Mouse (Mus musculus): ENCODE measurements at regions not wholly inside any gene's neighbourhood (a gene's known extent, or its start where the extent isn't known, plus 50 kb on each side); places are given as distances from the start of the nearest gene placed in this dataset.

DNA sequence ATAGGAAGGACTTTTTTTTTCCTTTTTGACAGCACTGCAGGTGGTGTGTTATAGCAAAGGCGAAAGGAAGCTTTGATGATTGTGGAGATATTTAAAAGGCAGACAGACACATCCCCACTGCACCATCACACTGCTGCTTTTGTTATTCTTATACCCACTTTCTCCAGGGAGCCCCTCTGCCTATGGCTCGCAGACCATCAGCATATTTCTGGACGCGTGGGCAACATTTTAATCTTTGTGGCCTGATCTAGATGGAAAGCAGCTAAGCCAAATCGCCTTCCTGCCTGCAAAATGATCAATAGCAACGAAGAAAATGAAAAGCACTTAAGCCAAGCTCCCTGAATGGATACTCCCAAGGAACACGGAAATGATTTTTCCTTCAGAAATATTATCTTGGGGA, 1054.0 kb downstream of the Synb start:
- no peak for ATAC-seq (ENCODE audit: insufficient read depth)
- no peak overlapping the region for H3K27ac ChIP-seq (replicated peaks)
- H3K36me3 ChIP-seq (replicated peaks) = no peaks in the 10 kb centered on the region
- no peaks in the 10 kb centered on the region for H3K9me3 ChIP-seq (replicated peaks)
- H3K9ac ChIP-seq = no peak overlapping the region
- no peaks in the 10 kb centered on the region for H3K4me1 ChIP-seq (replicated peaks)
- H3K27me3 ChIP-seq = no peaks in the 10 kb centered on the region
- WGBS (ENCODE audit: insufficient replicate concordance) = 61% methylated on average over 7 of the region's 7 CpGs
- no peak overlapping the region for H3K4me3 ChIP-seq (replicated peaks)
- no peak overlapping the region for H3K4me2 ChIP-seq

DNA sequence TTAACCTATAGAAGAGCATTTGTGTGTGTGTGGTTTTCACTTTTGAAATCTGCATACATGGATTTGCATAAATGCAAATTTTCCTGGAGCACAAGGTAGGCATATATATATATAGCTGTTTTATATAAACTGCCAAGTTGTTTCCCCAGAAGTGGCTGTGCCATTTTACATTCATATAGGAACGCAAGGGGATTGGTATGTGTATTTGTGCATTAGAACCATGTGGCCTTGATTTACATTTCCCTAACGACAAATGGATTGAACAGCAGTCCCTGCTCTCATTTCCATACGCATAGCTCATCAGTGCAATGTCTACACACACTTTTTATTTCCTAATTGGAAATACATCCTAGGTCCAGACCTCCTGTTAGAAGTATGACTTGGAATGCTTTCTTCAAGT, 1069.9 kb downstream of the Synb start:
- Histone ChIP-seq H3K36me3 (replicated peaks) (no peaks in the 10 kb centered on the region), H3K9ac (no peak overlapping the region), H3K4me3 (replicated peaks) (no peak overlapping the region), H3K4me2 (no peak overlapping the region), H3K9me3 (replicated peaks) (no peaks in the 10 kb centered on the region), H3K27ac (replicated peaks) (no peak overlapping the region), H3K27me3 (no peaks in the 10 kb centered on the region), H3K4me1 (replicated peaks) (no peaks in the 10 kb centered on the region)
- ATAC-seq (ENCODE audit: insufficient read depth) = no peak
- 59% methylated on average over 3 of the region's 3 CpGs for WGBS (ENCODE audit: insufficient replicate concordance)

DNA sequence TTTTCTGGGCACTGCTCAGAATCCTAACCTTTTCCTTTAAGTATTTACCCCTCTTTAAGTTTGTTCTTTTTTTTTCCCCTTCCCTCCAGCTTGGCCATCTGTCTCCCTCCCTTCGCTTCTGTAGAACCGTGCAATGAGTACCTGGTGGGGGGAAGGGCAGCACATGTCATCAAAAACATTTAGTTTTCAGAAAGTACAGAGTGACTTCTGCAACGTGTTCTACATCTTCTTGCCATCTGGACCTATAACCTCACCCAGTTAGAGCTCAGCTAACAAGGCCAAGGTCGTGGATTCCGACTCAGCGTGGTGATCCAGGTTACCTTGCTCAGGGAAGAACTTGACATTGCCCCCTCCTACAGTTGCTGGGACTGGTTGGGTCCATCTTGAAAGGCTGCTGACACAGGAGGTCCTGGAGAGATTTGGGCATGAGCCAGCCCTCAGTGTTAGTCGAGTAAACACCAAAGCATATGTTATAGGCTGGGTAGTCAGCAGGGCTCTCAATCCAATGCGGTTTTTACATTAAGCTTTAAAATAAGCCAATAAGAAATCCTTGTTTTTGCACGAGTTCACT, 1075.0 kb downstream of the Synb start:
- H3K4me1 ChIP-seq (replicated peaks) = no peaks in the 10 kb centered on the region
- no peak for ATAC-seq (ENCODE audit: insufficient read depth)
- H3K9ac ChIP-seq = no peak overlapping the region
- no peaks in the 10 kb centered on the region for H3K27me3 ChIP-seq
- 54% methylated on average over 9 of the region's 9 CpGs for WGBS (ENCODE audit: insufficient replicate concordance)
- no peak overlapping the region for H3K4me3 ChIP-seq (replicated peaks)
- H3K9me3 ChIP-seq (replicated peaks) = no peaks in the 10 kb centered on the region
- H3K4me2 ChIP-seq = no peak overlapping the region
- no peaks in the 10 kb centered on the region for H3K36me3 ChIP-seq (replicated peaks)
- no peak overlapping the region for H3K27ac ChIP-seq (replicated peaks)

DNA sequence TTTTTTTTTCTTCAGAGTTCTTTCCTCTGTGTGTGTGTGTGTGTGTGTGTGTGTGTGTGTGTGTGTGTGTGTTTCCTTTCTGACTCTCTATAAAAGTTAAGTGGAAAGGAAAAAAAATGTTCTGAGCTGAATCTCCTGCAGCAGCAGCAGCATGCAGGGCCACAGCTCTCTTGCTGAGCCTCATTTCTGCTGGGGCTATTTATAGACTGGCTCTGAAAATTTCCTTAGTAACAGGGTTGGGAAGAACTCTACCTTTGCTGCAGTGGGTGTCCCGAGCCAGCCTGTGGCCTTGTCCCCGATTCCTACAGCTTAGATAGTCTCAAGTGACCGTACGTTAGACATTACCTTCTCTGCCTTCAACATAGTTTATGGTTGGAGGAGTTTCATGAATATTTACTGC, 1075.6 kb downstream of the Synb start:
- Histone ChIP-seq H3K27ac (replicated peaks) (no peak overlapping the region), H3K4me2 (no peak overlapping the region), H3K9me3 (replicated peaks) (no peaks in the 10 kb centered on the region), H3K4me3 (replicated peaks) (no peak overlapping the region), H3K36me3 (replicated peaks) (no peaks in the 10 kb centered on the region), H3K27me3 (no peaks in the 10 kb centered on the region), H3K4me1 (replicated peaks) (no peaks in the 10 kb centered on the region), H3K9ac (no peak overlapping the region)
- ATAC-seq (ENCODE audit: insufficient read depth) = no peak
- WGBS (ENCODE audit: insufficient replicate concordance) = 65% methylated on average over 4 of the region's 4 CpGs

DNA sequence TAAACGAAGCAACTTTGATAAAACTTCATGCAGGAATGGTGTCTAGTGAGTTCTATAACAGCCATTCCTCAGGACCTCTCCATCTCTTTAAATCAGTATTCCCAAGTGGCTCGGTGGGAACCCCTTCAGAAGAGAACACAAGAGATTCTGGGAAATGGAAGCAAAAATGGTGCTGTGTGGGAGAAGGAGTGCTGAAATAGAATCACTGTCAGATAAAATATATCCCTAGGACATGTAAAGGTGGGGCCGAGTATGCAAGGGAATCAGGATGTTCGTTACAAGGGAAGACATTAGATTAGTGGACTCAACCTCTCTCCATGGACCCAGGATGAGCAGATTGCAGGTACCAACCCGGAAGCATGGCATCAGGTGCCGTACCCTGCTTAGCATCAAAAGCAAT, 1076.1 kb downstream of the Synb start:
- Histone ChIP-seq H3K9me3 (replicated peaks) (no peaks in the 10 kb centered on the region), H3K27ac (replicated peaks) (no peak overlapping the region), H3K4me1 (replicated peaks) (no peaks in the 10 kb centered on the region), H3K9ac (no peak overlapping the region), H3K36me3 (replicated peaks) (no peaks in the 10 kb centered on the region), H3K27me3 (no peaks in the 10 kb centered on the region), H3K4me3 (replicated peaks) (no peak overlapping the region), H3K4me2 (no peak overlapping the region)
- no peak for ATAC-seq (ENCODE audit: insufficient read depth)
- WGBS (ENCODE audit: insufficient replicate concordance) = 54% methylated on average over 6 of the region's 6 CpGs

DNA sequence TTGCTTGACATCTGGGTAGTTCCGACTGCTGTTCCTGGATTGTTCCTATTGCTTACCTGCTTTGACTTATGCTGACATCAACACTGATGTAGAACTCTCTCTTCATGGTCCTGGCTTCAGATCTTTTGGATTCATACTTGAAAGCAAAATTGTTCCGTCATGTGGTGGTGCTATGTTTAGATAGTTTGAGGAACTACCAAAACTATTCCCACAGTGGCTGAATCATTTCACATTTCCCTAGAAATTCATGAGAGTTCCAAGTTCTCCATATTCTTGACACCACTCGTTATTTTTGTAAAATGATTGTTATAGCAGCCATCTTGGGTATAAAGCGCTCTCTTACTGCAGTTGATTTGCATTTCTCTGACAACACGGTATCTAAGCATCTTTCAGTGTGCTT, 1080.2 kb downstream of the Synb start:
- H3K4me2 ChIP-seq = no peak overlapping the region
- no peaks in the 10 kb centered on the region for H3K4me1 ChIP-seq (replicated peaks)
- no peak overlapping the region for H3K9ac ChIP-seq
- no peaks in the 10 kb centered on the region for H3K9me3 ChIP-seq (replicated peaks)
- 58% methylated on average over 5 of the region's 5 CpGs for WGBS (ENCODE audit: insufficient replicate concordance)
- no peaks in the 10 kb centered on the region for H3K27me3 ChIP-seq
- H3K27ac ChIP-seq (replicated peaks) = no peak overlapping the region
- ATAC-seq (ENCODE audit: insufficient read depth) = no peak
- H3K36me3 ChIP-seq (replicated peaks) = no peaks in the 10 kb centered on the region
- H3K4me3 ChIP-seq (replicated peaks) = no peak overlapping the region

DNA sequence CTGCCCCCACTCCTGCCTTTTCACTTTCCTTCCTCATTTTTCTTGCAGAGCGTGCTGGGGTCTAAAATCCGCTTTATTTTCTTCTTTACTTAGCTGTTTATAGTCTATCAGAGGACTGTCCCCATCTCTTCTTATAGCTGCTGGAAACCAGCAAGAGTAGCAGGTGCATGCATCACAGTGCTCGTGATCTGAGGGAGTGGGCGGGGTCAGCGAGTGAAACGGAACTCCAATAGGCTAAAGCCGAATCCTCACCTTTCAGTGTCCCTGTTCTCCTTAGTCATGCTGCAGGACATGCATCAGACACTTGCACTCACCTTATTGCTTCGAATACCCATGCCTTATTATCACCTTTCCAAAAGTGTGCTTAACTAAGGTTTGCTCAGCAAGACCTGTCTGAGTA, 1095.3 kb downstream of the Synb start:
- Histone ChIP-seq H3K4me2 (no peak overlapping the region), H3K27ac (replicated peaks) (no peak overlapping the region), H3K9me3 (replicated peaks) (no peaks in the 10 kb centered on the region), H3K36me3 (replicated peaks) (no peaks in the 10 kb centered on the region), H3K4me1 (replicated peaks) (no peaks in the 10 kb centered on the region), H3K9ac (no peak overlapping the region), H3K27me3 (no peaks in the 10 kb centered on the region), H3K4me3 (replicated peaks) (no peak overlapping the region)
- 2% methylated on average over 8 of the region's 8 CpGs for WGBS (ENCODE audit: insufficient replicate concordance)
- ATAC-seq (ENCODE audit: insufficient read depth) = no peak

DNA sequence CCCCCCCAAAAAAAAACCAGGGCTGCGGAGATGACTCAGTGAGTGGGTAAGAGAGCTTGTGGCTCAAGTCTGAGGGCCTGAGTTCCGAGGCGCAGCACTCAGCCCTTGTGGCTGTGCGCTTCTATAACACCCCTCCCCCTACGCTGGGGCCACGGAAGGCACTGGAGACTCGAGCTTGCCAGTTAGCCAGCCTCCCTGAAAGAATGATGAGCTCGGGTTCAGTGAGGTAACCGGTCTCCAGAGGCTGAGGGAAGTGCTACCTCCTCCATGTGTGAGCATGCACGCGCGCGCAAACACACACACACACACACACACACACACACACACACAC, 1096.7 kb downstream of the Synb start:
- no peak for ATAC-seq (ENCODE audit: insufficient read depth)
- Histone ChIP-seq H3K4me3 (replicated peaks) (no peak overlapping the region), H3K27me3 (no peaks in the 10 kb centered on the region), H3K9me3 (replicated peaks) (no peaks in the 10 kb centered on the region), H3K9ac (no peak overlapping the region), H3K36me3 (replicated peaks) (no peaks in the 10 kb centered on the region), H3K27ac (replicated peaks) (no peak overlapping the region), H3K4me2 (no peak overlapping the region), H3K4me1 (replicated peaks) (no peaks in the 10 kb centered on the region)
- WGBS (ENCODE audit: insufficient replicate concordance) = 13% methylated on average over 12 of the region's 13 CpGs

DNA sequence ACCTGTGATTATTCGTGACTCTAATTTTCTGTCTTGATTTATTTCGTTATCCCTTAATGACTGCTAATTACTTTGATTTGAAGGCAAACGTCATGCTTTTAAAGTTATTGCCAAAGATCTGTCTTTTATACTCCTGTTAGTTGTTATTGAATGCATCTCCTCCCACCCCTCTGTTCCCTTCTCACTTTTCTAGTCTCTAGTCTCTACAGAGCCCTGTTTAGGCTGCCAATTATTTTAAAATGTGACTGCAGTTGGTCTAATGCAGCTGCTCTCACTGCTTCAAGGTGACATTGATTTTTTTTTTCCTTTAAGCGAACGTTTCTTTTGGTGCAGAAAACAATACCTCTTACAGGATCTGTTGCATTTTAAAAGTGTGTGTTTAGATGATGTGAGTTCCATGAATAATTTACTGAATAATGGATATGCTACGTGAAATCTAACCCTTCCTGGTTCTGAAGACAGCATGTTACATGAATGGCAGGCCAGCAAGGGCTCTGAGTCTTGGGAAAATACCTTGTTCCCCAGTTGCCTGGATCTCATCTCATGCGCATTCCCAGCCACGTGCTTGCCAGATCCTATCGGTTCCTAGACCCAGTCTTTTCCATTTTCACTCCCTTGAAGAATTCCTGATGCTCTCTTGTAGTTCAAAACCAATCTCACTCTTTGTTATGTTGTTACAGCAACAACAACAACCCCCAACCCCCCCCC, 1097.2 kb downstream of the Synb start:
- no peak for ATAC-seq (ENCODE audit: insufficient read depth)
- H3K27me3 ChIP-seq = no peaks in the 10 kb centered on the region
- no peak overlapping the region for H3K27ac ChIP-seq (replicated peaks)
- H3K9ac ChIP-seq = no peak overlapping the region
- no peak overlapping the region for H3K4me3 ChIP-seq (replicated peaks)
- no peaks in the 10 kb centered on the region for H3K4me1 ChIP-seq (replicated peaks)
- no peaks in the 10 kb centered on the region for H3K36me3 ChIP-seq (replicated peaks)
- WGBS (ENCODE audit: insufficient replicate concordance) = 33% methylated on average over 9 of the region's 9 CpGs
- no peaks in the 10 kb centered on the region for H3K9me3 ChIP-seq (replicated peaks)
- no peak overlapping the region for H3K4me2 ChIP-seq

DNA sequence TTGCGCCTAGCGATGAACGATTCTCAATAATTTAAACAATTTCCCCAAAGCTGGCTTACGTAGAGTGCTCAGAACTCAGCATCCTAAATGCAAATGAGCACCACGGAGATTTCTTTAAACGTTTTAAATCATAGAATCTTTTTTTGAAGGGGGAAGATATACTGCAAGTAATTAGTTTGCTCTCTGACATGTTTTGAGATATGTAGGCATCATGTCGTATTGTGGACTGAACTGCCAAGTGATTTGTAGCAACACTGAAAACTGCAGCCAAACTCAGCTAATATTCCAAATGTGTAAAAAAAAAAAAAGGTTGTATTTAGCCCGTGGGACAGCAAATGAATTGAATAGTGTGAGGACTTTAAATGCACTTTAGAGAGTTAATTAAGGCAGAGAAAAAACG, 1097.9 kb downstream of the Synb start:
- H3K9ac ChIP-seq = no peak overlapping the region
- ATAC-seq (ENCODE audit: insufficient read depth) = no peak
- no peak overlapping the region for H3K4me2 ChIP-seq
- no peaks in the 10 kb centered on the region for H3K4me1 ChIP-seq (replicated peaks)
- no peaks in the 10 kb centered on the region for H3K27me3 ChIP-seq
- 62% methylated on average over 9 of the region's 9 CpGs for WGBS (ENCODE audit: insufficient replicate concordance)
- no peak overlapping the region for H3K27ac ChIP-seq (replicated peaks)
- no peaks in the 10 kb centered on the region for H3K36me3 ChIP-seq (replicated peaks)
- no peak overlapping the region for H3K4me3 ChIP-seq (replicated peaks)
- H3K9me3 ChIP-seq (replicated peaks) = no peaks in the 10 kb centered on the region

DNA sequence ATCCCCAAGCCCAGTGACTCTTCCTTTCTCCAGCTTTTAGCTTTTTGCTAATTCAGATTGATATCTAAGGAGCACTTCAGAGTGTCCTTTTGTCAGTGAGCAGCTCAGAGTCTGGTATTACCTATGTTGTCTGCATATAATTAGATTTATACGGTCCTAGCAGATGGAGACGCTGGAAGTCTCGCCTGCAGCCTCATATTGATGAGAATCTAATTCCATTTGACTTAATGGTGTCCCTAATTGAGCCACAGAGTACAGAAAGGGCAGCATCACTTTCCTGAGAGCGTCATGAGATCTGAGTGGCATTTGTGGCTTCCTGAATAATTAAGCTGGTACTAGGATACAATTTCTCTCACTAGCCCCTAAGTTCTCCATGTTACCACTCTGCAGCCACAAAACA, 1104.2 kb downstream of the Synb start:
- H3K4me2 ChIP-seq = no peak overlapping the region
- ATAC-seq (ENCODE audit: insufficient read depth) = no peak
- H3K27ac ChIP-seq (replicated peaks) = no peak overlapping the region
- WGBS (ENCODE audit: insufficient replicate concordance) = 56% methylated on average over 4 of the region's 4 CpGs
- H3K9me3 ChIP-seq (replicated peaks) = no peaks in the 10 kb centered on the region
- H3K9ac ChIP-seq = no peak overlapping the region
- no peaks in the 10 kb centered on the region for H3K36me3 ChIP-seq (replicated peaks)
- H3K4me1 ChIP-seq (replicated peaks) = no peaks in the 10 kb centered on the region
- no peak overlapping the region for H3K4me3 ChIP-seq (replicated peaks)
- no peaks in the 10 kb centered on the region for H3K27me3 ChIP-seq

DNA sequence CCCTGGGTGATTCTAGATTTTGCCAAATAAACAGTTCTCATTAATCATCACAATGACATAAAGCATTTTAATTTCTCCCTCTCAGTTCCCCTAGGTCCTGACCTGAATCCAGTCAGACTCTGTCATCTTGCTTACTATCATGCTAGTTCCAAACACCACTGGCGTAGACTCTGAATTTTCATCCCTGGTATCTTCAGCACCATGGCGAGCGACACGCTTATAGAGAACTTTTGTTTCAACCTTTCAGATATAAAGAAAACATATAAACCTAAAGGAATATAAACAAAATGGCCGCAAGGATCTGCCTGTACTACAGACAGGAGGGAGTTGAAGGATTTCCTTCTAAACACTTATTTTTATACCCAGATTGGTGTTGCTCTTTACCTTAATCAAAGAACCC, 1105.8 kb downstream of the Synb start:
- Histone ChIP-seq H3K27me3 (no peaks in the 10 kb centered on the region), H3K9ac (no peak overlapping the region), H3K27ac (replicated peaks) (no peak overlapping the region), H3K4me1 (replicated peaks) (no peaks in the 10 kb centered on the region), H3K4me2 (no peak overlapping the region), H3K9me3 (replicated peaks) (no peaks in the 10 kb centered on the region), H3K4me3 (replicated peaks) (no peak overlapping the region), H3K36me3 (replicated peaks) (no peaks in the 10 kb centered on the region)
- WGBS (ENCODE audit: insufficient replicate concordance) = 58% methylated on average over 5 of the region's 5 CpGs
- no peak for ATAC-seq (ENCODE audit: insufficient read depth)

Data from liver, embryonic 15.5 days (tissue).